Mouse (Mus musculus) spleen, postnatal 4 days (tissue): ENCODE measurements around the gene Hagh.
A peak's percentile ranks its signal among the peaks of the same experiment; 100 is the strongest.

ENCODE experiments used
- DNase-seq, 2 experiments: peaks; one replicate each; pipeline ENCODE4 v3.0.0; 2022; ENCODE audit warnings: low spot score in 2 of 2

Hagh gene

DNA sequence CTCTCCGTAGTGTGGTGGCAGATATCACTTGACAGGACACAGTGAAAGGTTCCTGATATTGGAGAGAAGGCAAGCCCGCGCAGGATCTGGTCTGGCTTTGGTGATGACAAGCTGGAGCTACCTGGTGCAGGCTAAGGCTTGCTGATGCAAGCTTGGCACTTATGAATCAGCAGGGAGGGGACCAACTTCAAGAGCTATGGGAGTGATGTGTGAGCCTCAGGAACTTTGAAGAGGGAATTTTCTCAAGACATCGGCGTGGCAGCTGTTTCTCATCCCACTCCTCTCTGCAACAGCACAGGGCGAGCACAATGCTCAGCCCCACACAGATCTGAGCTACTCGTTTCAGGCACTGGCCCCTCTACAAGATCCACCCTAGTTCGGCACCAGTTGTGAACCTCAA, at the start of gene Hagh:
Gene Hagh (plus strand): TSS at position 302 of the 400 bp plus-strand sequence.
- DNase-seq = no peak

DNA sequence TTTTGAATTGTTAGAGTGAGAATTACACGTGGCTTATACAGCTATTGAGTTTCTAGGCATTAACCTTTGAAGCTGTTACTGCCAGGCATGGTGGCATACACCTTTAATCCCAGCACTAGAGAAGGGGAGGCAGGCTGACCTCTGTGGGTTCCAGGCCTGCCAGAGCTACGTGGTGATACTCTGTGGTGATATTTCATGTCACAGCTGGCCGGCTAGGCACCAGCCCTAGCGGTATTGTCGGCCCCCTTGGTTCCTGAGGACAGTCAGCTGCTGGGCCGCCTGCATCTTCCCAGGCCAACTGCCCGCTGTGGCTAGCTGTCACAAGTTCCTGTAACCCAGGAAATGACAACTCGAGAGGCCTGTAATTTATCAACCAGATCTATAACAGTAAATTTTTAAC, 47.8 kb upstream of the Hagh start:
- no peak for DNase-seq

DNA sequence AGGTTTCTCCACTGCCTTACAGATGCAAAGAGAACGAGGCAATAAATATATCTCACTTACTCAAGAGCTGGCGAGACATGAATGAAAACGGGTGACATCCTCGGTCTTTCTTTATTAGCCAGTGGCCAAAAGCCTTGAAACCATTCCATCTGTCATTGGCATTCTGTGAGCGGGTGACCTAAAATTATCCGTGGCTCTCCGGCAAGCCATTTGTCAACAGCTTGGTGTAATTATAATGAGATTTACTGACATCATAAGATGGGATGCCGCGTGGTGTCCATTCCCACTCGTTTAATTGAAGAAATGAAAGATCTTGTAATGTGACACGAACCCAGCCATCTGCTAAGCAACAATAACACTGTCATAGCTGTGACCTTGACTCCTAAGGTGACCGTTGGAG, 45.2 kb upstream of the Hagh start:
- no peak for DNase-seq

DNA sequence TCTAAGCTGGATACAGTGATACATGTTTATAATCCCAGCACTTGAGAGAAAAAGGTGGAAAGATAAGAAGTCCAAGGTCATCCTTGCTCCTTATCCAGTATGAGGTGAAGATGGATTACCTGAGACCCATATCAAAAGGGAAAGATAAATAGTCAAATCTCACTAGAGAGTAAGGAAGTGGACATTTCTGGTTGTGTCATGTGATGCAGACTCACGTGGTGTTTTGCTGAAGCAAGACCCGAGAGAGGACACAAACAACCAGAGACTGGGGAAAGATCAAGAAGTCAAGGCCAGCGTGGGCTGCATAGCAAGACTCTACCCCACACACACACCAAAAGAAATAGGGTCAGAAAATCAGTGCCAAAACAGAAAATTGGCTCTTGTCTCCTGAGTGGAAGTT, 43.0 kb upstream of the Hagh start:
- no peak for DNase-seq

DNA sequence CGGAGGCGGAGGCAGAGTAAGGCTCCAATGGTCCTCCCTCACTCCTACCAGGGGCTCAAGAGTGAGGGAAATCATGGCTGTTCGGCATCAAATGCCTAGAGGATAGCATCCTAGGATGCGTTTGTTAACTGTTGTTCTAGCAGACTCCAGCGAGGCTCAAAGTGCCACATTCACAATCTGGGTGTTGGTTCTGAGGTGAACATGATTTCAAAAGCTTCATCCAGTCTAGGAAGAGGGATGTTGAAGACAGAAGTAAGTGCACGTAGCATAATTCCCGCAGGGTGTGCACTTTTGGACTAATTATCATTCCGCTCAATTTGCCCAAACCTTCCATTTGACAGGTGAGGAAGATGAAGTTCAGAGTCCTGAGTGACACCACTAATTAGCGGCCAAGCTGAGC, 41.7 kb upstream of the Hagh start:
- no peak for DNase-seq

DNA sequence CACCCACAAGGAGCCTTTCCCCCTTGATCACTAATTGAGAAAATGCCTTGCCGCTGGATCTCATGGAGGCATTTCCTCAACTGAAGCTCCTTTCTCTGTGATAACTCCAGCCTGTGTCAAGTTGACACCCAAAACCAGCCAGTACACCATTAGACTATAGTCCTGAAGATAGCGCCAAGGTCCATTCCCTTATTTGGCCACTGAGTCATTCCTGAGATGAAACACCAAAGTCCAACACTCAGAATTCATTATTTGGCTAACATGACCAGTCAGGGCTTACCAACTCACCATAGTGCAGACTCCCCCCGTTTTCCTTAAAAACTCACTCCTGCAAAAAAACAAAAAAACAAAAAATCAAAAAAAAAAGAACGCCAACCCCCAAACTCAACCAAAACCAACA, 40.5 kb upstream of the Hagh start:
- no peak for DNase-seq

DNA sequence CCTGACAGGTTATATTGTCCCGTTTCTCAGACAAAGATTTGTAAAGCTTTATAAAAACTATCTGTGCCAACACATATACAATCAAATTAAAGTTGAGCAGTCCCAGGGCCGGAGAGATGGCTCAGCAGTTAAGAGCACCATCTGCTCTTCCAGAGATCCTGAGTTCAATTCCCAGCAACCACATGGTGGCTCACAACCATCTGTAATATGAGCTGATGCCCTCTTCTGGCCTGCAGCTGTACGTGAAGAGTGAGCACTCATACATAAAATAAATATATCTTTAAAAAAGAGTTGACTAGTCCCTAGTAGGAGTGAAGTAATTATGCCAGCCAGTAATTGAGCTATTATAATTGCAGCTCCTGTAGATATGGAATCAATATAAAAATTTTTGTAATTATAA, 39.4 kb upstream of the Hagh start:
- DNase-seq = no peak

DNA sequence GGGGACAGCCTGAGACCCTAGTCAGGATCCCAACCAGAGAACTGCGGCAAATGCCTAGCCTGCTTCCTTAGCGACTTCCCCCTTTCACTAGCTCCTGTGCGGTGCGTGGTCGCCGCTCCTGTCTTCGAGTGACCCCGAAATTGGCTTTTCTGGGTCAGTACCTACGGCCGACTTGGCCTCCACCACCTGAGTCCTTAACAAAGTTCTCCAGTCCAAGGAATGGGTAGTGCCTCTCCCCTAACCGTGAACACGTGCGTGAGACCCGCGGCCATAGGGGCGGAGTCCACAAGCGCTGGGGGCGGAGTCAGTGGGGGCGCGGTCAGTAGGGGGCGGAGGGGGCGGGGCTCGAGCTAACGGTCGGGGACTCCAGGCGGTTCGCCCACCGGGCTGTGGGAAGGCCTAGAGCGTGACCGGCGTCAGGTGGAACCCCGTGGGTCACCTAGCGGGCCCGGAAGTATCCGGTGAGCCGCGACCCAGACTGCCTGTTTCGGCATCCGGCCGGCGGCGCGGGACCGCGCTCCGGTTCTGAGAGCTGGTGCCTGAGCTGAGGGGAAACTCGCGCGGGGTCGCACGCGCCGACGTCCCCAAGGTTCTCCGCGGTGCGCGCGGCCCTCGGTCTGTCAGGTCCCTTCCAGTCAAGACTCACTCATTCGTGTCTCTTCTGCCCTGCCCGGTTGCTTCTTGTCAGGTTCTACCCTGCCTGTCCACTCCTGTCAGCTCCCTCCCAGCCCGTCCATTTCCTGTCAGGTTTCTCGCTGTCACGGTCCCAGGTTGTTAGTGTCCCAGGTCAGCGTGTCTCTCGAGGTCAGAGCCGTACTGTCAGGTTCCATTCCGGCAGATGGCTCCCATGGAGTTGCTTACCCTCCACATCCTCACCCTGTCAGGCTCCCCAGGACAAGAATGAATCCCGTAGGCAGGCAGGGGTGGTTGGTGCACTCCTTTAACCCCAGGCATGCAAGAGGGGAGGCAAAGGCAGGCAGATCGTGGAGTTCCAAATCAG, 35.7 kb upstream of the Hagh start, which contains the start of gene Meiob:
Gene Meiob (plus strand): TSS at position 338 of the 1,000 bp plus-strand sequence.
- peak; percentile 80 to 90 for DNase-seq

DNA sequence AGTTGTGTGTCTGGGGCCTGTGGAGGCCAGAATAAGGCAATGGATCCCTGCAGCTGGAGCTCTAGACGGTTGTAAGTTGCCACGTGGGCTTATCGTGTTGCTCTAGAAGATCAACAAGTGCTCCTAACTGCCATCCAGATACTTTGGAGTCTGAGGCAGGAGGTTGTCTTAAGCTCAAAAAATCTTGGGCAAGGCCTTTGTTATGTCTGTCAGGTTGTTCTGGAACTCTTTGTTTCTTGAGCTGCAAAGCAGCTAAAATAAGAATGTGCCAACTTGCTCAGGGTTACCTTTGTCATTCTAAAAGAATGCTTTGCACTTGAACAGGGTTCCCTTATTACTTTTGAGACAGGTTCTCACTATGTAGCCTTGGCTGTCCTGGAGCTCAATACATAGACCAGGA, 28.7 kb upstream of the Hagh start:
- DNase-seq = no peak

DNA sequence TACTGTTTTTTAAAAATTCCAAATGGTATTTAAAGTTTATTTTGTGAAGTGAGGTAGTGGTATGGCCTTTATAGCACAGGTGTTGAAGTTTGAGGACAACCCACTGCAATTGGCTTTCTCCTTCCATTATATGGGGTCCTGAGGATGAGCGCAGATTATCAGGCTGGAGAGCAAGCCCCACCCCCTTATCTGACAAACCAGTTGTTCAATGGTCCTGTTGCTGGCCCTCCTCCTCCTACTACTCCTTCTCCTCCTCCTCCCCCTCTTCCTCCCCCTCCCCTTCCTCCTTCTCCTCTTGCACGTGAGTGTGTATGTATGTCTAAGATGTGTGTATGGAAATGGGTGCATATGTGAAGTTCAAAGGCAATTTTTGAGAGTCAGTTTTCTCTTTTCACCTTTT, 27.7 kb upstream of the Hagh start:
- DNase-seq = no peak

DNA sequence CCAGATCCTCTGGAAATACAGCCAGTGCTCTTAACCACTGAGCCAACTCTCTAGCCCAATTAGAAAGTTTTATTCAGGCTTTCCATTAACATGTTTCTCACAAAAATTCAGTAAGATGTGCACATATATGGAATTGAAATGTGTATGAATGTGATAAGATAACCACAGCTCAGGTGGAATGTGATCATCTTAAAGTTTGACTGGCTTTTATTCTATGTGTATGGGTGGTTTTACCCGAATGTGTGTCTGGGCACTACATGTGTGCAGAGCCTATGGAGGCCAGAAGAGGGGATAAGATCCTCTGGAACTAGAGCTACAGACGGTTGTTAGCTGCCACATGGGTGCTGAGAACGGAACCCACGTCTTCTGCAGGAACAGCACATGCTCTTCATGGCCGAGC, 24.7 kb upstream of the Hagh start:
- no peak for DNase-seq

DNA sequence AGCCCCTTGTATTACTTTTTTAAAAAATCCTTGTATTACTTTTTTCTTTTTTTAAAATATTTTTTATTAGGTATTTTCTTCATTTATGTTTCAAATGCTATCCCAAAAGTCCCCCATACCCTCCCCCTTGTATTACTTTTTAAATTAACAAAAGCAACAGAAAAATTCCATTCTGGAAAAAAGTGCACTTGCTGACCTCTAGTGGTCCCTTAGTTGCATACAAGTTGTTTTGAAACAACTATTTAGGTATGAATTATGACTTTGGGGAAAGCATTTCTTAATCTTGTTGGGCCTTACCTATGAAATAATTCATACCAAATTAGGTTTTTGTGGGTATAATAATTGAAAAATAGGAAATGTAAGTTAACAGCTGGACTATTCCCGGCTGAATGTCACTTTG, 22.4 kb upstream of the Hagh start:
- DNase-seq = no peak

DNA sequence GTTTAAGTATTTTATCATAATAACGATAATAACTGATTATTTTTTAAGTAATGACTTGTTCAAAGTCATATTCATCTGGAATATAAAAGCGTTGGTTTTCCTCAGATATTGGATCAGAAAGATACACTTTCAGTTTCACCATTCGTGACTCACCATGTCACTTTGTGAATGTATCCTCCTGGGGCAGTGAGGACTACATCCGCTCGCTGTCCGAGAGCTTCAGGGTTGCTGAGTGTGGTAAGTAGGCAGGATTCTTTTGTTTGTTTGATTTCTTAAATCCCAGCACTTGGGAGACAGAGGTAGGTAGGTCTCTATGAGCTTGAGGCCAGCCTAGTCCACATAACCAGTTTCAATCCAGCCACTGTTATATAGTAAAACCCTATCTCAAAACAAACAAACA, 21.8 kb upstream of the Hagh start:
- DNase-seq = no peak

DNA sequence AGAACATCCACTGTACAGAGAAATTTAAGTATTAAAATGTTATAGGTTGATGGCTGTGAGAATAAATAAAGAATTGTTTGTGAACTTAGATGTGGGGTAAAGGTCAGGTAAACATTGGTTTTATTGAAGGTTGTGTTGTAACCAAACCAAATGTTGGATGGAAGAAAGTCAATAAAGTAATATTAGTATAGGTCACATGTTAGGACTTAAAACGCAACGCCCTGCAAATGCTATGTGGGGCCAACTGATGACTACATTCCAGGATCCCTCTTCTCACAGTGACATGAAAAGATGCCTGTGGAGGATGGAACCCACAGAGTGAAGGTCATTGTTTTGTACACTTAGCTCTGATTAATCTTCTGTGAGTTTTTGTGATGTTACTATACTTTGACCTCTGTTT, 20.5 kb upstream of the Hagh start:
- no peak for DNase-seq

DNA sequence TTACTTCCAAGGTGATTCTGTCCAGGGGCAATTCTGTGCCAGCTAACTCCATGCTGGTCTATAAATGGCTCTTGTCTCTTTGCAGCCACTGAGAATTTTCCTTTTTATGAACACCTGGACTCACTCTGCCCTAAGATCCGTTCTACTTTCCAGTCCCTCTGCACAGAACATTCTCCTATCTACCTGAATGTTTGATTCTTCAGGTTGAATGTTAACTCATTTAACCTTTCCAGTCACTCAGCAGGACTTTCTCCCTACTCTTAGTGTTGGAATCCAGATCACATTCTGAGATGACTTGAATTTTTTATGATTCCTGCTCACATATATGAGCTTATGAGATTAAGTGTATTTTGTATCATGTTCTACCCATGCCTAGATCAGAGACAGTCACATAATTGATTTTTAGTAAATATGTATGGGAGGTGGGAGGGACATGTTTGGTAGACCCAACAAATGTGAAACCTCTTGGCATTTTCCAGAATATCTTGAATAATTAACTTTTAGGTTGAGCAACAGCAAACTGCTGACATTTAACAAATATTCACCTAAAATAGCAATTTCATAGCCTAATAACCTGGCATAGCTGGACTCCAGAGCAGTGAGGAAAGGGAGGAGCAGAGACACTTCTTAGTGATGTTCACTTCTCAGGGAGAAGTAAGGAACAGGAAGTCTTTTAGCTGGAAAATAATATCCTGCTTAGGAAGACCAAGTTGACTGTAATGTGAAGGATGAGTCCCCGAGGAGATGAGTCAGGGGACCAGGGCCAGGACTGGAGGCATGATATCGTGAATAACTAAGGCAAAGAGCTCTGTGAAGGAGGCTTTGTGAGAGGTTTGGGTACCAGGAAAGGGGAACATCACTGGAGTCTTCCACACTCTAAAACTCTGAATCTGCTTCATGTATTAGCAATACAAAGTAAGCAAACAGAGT, 18.3 kb upstream of the Hagh start:
- no peak for DNase-seq

DNA sequence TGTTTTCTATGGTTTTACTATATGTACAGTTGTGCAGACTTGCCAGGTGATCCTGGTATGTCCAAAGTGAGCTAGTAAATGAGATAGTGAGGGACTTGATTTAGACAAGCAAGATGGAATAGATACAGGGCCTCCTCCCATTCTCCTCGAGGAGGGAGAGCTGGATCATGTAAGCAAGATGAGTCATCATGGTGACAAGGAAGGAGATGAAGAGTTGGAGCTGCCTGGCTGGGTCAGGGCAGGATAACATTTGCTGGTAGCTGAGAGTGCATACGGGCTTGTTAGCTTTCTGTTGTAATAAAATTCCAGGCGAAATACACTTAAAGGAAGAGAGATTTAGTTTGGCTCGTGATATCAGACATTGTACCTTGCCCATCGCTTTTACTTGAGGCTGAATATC, 398 bp downstream of the Hagh start:
- no peak for DNase-seq

DNA sequence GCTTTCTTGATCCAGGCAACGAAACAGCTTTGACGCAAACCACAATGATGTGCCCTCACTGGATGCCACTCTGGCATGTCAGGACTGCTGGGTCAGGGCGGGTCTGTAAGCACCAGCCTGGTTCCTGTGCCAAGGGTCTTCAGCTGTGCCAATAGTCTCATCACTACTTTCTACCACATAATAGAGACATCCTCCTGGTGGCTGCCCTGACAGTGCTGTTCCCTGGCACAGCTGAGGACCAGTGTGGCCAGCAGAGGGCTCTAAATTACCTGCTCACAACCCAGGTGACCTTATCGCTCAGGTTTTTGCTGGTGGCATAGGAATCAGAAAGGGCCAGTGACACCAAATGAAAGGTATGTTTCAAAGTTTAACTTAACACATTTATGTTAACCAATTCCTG, 1.2 kb downstream of the Hagh start:
- peak; percentile 44 to 73 for DNase-seq

DNA sequence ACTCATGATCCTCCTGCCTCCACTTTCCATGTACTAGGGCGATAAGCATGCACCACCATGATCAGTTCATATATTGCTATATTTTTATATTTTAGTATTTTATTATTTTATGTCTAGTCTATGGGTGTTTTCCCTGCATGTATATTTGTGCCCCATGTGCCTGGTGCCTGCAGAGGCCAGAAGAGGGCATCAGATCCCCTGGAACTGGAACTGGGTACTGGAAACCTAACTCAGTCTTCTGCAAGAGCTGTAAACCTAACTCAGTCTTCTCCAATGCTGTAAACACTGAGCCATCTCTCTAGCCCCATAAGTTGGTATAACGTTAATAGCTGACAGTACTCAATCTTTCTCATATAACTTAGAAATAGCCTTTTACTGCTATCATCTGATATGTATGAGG, 2.7 kb downstream of the Hagh start:
- DNase-seq = peak; percentile 45 to 64

DNA sequence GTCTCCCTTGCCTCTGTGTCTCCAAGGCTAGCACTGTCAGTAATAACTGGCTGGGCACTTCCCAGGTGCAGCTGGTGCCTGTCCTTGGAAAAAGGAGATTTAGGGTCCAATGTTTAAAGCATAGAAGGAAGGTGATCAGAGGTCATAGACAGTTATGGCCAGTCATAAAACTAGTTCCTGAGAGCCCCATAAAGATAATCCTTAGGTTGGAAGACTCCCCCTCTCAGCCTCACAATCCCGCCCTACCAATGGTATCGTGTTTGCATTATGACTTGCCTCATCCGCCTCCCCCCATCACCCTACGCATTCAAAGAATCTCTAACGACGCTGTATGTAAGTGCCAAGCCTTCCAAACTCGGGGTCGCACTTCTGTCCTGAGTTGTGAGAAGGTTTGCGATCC, 4.6 kb downstream of the Hagh start:
- no peak for DNase-seq

DNA sequence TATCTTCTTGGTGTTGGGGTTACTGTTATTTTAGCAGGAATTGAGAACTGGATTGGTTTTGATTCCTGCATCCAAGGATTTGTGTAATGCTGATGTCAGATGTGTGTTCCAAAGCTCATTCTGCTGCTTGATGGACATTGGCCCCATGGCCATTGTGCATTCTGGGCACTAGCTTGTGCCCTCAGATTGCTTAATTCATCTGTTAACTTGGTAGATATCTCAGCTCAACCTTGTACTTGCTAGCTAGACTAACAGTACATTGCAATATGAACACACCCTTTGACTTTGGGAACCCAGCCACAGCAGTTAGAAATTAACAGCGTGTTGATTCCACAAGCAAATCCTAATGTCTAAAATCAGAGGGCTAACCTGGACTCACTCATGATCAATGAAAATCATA, 7.4 kb downstream of the Hagh start:
- no peak for DNase-seq

DNA sequence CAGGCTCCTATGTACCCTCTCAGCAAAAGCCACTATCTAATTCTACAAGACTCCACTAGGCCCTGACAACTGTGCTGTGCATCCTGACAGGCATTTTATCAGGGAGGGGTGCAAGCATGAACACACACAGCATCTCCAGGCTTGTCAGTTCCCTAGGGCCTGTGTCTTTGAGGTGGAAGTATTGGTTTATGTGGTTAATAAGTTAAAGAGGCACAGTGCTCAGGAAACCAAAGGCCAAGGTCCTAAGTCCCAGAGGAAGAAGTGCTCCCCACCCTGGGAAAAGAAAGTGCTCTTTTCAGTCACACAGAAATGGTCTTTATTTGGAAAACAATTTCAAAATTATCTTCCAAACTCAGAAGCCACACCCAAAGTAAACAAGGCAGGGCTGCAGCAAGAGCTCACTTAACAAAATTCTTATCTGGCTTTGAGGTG, 8.7 kb downstream of the Hagh start:
- peak; percentile 47 to 66 for DNase-seq

DNA sequence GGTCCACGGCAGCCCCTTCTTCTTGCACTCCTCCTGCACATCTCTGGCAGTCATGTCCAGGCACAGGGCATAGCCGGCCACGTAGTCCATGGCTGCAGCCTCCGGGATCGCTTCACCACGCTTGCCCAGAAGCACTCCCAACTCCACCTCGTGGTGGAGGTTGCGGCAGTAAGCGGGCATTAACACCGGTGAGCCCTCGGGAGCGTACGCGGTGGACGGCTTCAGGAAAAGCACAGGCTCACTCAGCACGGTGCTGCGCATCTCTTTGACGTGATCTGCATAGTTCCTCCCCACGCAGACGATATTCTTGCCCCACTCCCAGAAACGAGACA, 9.8 kb downstream of the Hagh start:
- DNase-seq = no peak
